Comparison of ENCODE assay signal across 20 mouse cellular contexts in genomic region chr17:62871928-62872327, GRCm38 (mm10). TPM values are rescaled to one million over a fixed set of nuclear protein-coding genes. Genes with fewer than 3 reads are reported as not detected.
DNase-seq lines count a peak whose midpoint lies in the region; ATAC-seq lines count a peak whose summit lies in the region.
"Had no signal": no experiment of that assay in that cellular context is flagged by ENCODE, and none has a peak within 500 bp of the region (broad histone marks: within the 10 kb centered on the region; RNA-seq: fewer than 3 reads in every experiment).

No protein-coding gene starts in this region.

- H3K27ac ChIP-seq in hindbrain, embryonic 10.5 days, result peak overlapping the region; percentile 3; the same call in 1 of the 2 replicates
- no peak overlapping the region for H3K27ac ChIP-seq in hindbrain, embryonic 16.5 days (ENCODE audit: low read depth, low read length)
- no peak overlapping the region for H3K27ac ChIP-seq in midbrain, embryonic 12.5 days (replicated peaks)
- H3K27ac ChIP-seq: left cerebral cortex, adult 2 months; neural tube, embryonic 12.5 days; stomach, embryonic 15.5 days had no signal

- H3K4me1 ChIP-seq in hindbrain, embryonic 10.5 days (replicated peaks), result peaks cover 61% of the 10 kb centered on the region
- H3K4me1 ChIP-seq in hindbrain, embryonic 16.5 days (ENCODE audit: control insufficient read depth, insufficient read depth, low read depth, low read length), result peaks cover 3% of the 10 kb centered on the region
- peaks cover 35% of the 10 kb centered on the region for H3K4me1 ChIP-seq in midbrain, embryonic 12.5 days
- H3K4me1 ChIP-seq: stomach, embryonic 15.5 days had no signal

- H3K4me3 ChIP-seq in hindbrain, embryonic 10.5 days, result no peak overlapping the region
- H3K4me3 ChIP-seq in hindbrain, embryonic 16.5 days (ENCODE audit: low read length), result no peak overlapping the region
- peak overlapping the region; percentile 9; the same call in 1 of the 2 replicates for H3K4me3 ChIP-seq in midbrain, embryonic 12.5 days
- H3K4me3 ChIP-seq: heart, embryonic 12.5 days; left cerebral cortex, adult 2 months; neural tube, embryonic 12.5 days; stomach, embryonic 15.5 days had no signal

- no peak overlapping the region for H3K9ac ChIP-seq in hindbrain, embryonic 16.5 days (ENCODE audit: low read depth, low read length)
- H3K9ac ChIP-seq in midbrain, embryonic 12.5 days (replicated peaks), result no peak overlapping the region; the same call in 1 of the 2 replicates
- H3K9ac ChIP-seq: heart, embryonic 12.5 days; neural tube, embryonic 12.5 days; stomach, embryonic 15.5 days had no signal

- no peaks in the 10 kb centered on the region for H3K36me3 ChIP-seq in hindbrain, embryonic 10.5 days
- H3K36me3 ChIP-seq in hindbrain, embryonic 16.5 days (ENCODE audit: control insufficient read depth, insufficient read depth, low read length), result no peaks in the 10 kb centered on the region
- H3K36me3 ChIP-seq in midbrain, embryonic 12.5 days, result no peaks in the 10 kb centered on the region
- H3K36me3 ChIP-seq: heart, embryonic 12.5 days; neural tube, embryonic 12.5 days; stomach, embryonic 15.5 days had no signal

- no peaks in the 10 kb centered on the region for H3K9me3 ChIP-seq in hindbrain, embryonic 10.5 days
- H3K9me3 ChIP-seq in hindbrain, embryonic 16.5 days (ENCODE audit: control insufficient read depth, low read length), result no peaks in the 10 kb centered on the region
- no peaks in the 10 kb centered on the region for H3K9me3 ChIP-seq in midbrain, embryonic 12.5 days
- H3K9me3 ChIP-seq: heart, embryonic 12.5 days; neural tube, embryonic 12.5 days; stomach, embryonic 15.5 days had no signal

- no peak overlapping the region for H3K4me2 ChIP-seq in hindbrain, embryonic 16.5 days (ENCODE audit: low read length)
- peak overlapping the region; percentile 44 for H3K4me2 ChIP-seq in midbrain, embryonic 12.5 days (replicated peaks)
- H3K4me2 ChIP-seq: heart, embryonic 12.5 days; neural tube, embryonic 12.5 days; stomach, embryonic 15.5 days had no signal

- DNase-seq in hindbrain, embryonic 10.5 days (ENCODE audit: low spot score), result peak; percentile 29
- peak; percentile 52 for DNase-seq in embryo, embryonic 9.5 days (ENCODE audit: extremely low spot score)
- peak; percentile 59 for DNase-seq in retina, postnatal 1 day
- DNase-seq in Muller cell, postnatal 12 days (ENCODE audit: inconsistent ontology term), result no peak
- no peak for DNase-seq in spleen, adult 12 weeks (ENCODE audit: low spot score)
- DNase-seq: cerebellum, adult 2 months; cerebellum, postnatal 36 days; heart, postnatal 36 days; kidney, adult 8-10 months; kidney, postnatal 25 days; left cerebral cortex, postnatal 4 days; liver; thymus, adult 18-20 months had no signal

- 0 out of 2 replicates have a peak, but pooled peaks cover 5% of the 10 kb centered on the region for H3K27me3 ChIP-seq in hindbrain, embryonic 10.5 days (ENCODE audit: insufficient read depth, poor library complexity, severe bottlenecking)
- H3K27me3 ChIP-seq in hindbrain, embryonic 16.5 days (replicated peaks; ENCODE audit: control insufficient read depth, insufficient read depth, low read length), result 0 out of 2 replicates have a peak, but pooled peaks cover under 1% of the 10 kb centered on the region
- H3K27me3 ChIP-seq in midbrain, embryonic 12.5 days, result peaks cover 19% of the 10 kb centered on the region
- H3K27me3 ChIP-seq: heart, embryonic 12.5 days; neural tube, embryonic 12.5 days; stomach, embryonic 15.5 days had no signal

- 3% methylated on average over 3 of the region's 3 CpGs for WGBS in hindbrain, embryonic 10.5 days
- 19% methylated on average over 3 of the region's 3 CpGs for WGBS in hindbrain, embryonic 16.5 days
- 16% methylated on average over 3 of the region's 3 CpGs for WGBS in midbrain, embryonic 12.5 days

- ATAC-seq in hindbrain, embryonic 16.5 days, result no peak
- no peak for ATAC-seq in midbrain, embryonic 12.5 days (ENCODE audit: low FRiP score, low read depth)
- ATAC-seq: lung, postnatal 0 days had no signal

RNA-seq across cellular contexts. Expression of gene Efna5, which starts 9.2 kb away (rescaled TPM):
- 40.5 and 50.5 TPM in 2 replicates for polyA plus RNA-seq in hindbrain, embryonic 10.5 days (2016; fragmentation: Nextera tagmentation; extraction: Ambion mirVana)
- polyA plus RNA-seq in hindbrain, embryonic 16.5 days (2015; fragmentation: Nextera tagmentation; extraction: Ambion mirVana), result 32.3 and 37.5 TPM in 2 replicates
- 85.4 and 115 TPM in 2 replicates for polyA plus RNA-seq in midbrain, embryonic 12.5 days (2016; fragmentation: Nextera tagmentation; extraction: Ambion mirVana)

Comparison
In these comparisons a context has a peak if more than half of its experiments do, and no peak if none do; other contexts are left out.
1. DNase-seq: peak in hindbrain, embryonic 10.5 days (single experiment), embryo, embryonic 9.5 days (single experiment) and retina, postnatal 1 day (single experiment); none in Muller cell, postnatal 12 days (single experiment) and spleen, adult 12 weeks (single experiment).